Mouse (Mus musculus) olfactory bulb, adult 2 months (tissue): Measurements from ENCODE around the gene Fcrl1. TPM values are rescaled to one million over a fixed set of nuclear protein-coding genes. Genes with fewer than 3 reads are reported as not detected.

Experiments
- H3K27ac ChIP-seq: fragments of 200-500 bp; 2 replicates; pipeline ENCODE4 v1.5.1; 2012; ENCODE audit warnings: low read depth, low read length; ENCODE audit not compliant: insufficient read depth
- H3K4me1 ChIP-seq: fragments of 200-500 bp; 2 replicates; pipeline ENCODE4 v1.6.1; 2012; ENCODE audit warnings: low read length; ENCODE audit not compliant: control insufficient read depth, insufficient read depth
- H3K4me3 ChIP-seq: fragments of 200-500 bp; 2 replicates; pipeline ENCODE4 v1.5.1; 2012; ENCODE audit warnings: mild to moderate bottlenecking, low read depth, low read length, moderate library complexity; ENCODE audit not compliant: insufficient read depth
- CTCF ChIP-seq: fragments of 200-500 bp; IDR thresholded peaks from 2 replicates; pipeline ENCODE4 v1.5.1; 2012; ENCODE audit warnings: low read depth, mild to moderate bottlenecking, low read length, moderate library complexity; ENCODE audit not compliant: insufficient read depth
- POLR2A ChIP-seq: fragments of 200-500 bp; IDR thresholded peaks from 2 replicates; pipeline ENCODE4 v1.6.1; 2012; ENCODE audit warnings: mild to moderate bottlenecking, low read depth, low read length, moderate library complexity; ENCODE audit not compliant: insufficient read depth
- WGBS: fragments of 180-500 bp; shearing (Covaris S2); methylation state at CpG from one replicate; pipeline ENCODE4 v1.1.7; 2018; 5-methylcytosine and 5-hydroxymethylcytosine counted together
- polyA plus RNA-seq: library from polyadenylated mRNA; stranded (reverse); fragments of >200 nt; gene quantifications from 2 replicates; pipeline ENCODE4 v1.2.4, GENCODE M21; 2012; ENCODE audit warnings: low replicate concordance; ENCODE audit not compliant: missing spikeins, insufficient read depth, insufficient read length

Fcrl1 gene
- polyA plus RNA-seq, 1 experiment = not detected

DNA sequence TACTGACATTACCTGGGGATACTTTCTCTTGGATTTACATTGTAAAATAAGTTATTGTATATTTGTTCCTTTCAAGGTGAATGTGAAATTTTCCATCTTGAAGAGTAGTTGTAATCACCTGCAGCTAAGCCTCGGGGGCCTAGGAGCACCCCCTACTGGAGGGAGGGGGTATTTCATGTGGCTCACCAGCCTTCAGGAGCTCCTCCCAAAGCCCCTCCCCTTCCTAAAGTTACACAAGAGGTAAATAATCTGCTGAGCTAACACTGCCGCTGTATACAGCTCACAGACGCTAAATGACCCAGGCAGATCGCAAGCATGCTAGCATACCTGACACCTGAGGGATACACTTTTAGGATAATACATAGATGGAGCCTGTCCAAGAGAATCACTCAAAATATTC is 32.0 kb downstream of the Fcrl1 start:
- TF ChIP-seq POLR2A (no peak), CTCF (no peak)
- H3K4me1 ChIP-seq = no peaks in the 10 kb centered on the region
- no peak overlapping the region for H3K27ac ChIP-seq
- WGBS = 35% methylated on average over 4 of the region's 4 CpGs
- no peak overlapping the region for H3K4me3 ChIP-seq

DNA sequence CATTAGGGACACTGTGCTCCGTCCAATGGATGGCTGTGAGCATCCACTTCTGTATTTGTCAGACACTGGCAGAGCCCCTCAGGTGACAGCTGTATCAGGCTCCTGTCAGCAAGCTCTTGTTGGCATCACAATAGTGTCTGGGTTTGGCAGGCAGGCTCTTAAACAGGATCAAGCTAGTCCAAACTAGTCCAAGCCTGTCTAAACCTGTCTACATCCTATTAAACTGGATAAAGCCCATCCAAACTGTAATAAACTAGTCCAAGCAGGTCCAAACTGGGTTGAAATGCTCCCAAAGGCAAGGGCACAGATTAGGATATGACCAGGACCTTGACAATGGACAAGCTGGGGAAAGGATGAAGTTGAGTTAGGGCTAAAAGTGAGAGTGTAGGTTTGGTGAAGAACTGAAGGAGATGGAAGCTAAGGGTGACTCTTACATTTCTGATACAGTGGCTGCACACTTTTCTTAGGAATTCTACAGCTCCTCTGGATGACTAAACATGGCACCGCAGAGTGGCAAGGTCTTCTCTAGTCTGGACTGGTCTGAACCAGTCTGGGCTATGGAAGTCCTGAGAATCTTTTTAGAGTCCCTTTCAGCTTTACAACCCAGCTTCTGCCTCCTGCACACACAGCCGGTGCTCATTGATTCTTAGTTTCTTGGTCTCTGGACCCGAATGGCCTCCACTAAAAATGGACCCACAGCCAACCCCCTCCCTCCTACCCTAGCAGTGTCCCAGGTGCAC is 33.2 kb downstream of the Fcrl1 start:
- no peak overlapping the region for H3K4me3 ChIP-seq
- WGBS = 89% methylated on average over 4 of the region's 4 CpGs
- no peak for TF ChIP-seq CTCF
- TF ChIP-seq POLR2A = no peak
- no peaks in the 10 kb centered on the region for H3K4me1 ChIP-seq
- H3K27ac ChIP-seq = no peak overlapping the region

GRCm38 (mm10) chr3:87410605-87411004 is 34.4 kb downstream of the Fcrl1 start:
- Histone ChIP-seq H3K27ac (no peak overlapping the region), H3K4me3 (no peak overlapping the region), H3K4me1 (no peaks in the 10 kb centered on the region)
- WGBS = 84% methylated on average over 6 of the region's 6 CpGs
- TF ChIP-seq POLR2A (no peak), CTCF (no peak)

DNA sequence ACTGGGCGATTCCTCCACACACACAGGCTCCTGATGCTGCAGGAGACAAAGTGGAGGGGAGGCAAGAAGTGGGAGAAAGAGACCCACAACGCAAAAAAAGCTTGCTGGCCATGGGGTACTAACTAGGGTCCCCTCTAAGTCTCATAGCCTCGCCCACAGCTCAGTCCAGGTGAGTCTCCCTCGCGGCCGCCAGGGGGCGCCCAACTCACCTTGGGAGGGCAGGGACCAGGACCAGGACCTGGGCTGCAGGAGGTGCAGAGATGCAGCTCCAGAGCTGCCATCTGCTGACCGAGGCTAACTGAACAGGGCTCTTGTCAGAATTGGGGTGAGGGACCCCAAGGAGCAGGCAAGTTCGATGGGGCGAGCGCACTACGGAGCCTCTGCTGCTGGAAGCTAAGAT is 35.0 kb downstream of the Fcrl1 start:
- Histone ChIP-seq H3K27ac (no peak overlapping the region), H3K4me3 (no peak overlapping the region), H3K4me1 (no peaks in the 10 kb centered on the region)
- TF ChIP-seq POLR2A (no peak), CTCF (peak; percentile 84)
- 17% methylated on average over 12 of the region's 12 CpGs for WGBS

DNA sequence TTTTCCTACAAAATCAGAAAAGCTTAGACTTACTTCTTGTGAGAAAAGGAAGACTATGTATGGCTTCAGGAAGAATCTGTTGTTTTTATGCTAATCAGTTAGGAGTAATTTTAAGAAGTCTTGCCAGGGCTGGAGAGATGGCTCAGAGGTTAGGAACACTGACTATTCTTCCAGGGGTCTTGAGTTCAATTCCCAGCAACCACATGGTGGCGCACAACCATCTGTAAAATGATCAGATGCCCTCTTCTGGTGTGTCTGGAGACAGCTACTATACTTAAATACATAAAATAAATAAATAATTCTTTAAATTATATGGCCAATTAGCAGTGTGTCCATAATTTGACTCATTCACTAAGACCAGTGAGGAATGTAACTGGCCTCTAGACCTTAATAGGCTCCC is 44.5 kb downstream of the Fcrl1 start:
- TF ChIP-seq CTCF (no peak), POLR2A (no peak)

DNA sequence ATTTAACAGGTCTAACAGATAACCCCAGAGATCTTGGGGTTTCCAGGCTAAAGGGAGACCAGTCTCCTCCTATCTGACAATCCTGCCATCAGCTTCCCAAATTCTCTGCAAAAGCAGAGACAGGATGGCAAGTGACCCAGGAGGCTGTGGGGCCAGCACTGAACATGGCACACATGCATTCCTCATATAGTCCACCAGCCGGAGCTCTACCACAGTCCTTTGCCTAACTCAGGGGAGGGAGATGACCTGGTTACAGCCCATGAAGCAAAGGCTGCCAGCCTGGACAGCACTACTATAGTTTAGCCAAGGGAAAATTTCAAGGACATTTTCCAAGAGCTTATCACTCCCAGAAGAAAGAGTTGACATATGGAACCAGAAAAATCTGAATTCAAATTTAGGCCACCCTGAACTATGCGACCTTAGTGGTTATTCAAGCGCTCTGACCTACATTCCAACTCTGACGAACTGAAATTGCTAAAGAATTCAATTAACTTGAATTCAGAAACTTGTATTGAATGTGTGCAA is 46.3 kb downstream of the Fcrl1 start:
- TF ChIP-seq POLR2A (no peak), CTCF (no peak)
- 74% methylated on average over 4 of the region's 4 CpGs for WGBS
- no peaks in the 10 kb centered on the region for H3K4me1 ChIP-seq
- no peak overlapping the region for H3K4me3 ChIP-seq
- H3K27ac ChIP-seq = no peak overlapping the region

More for the DNA sequence above, 44.5 kb downstream of the Fcrl1 start:
- Histone ChIP-seq H3K27ac (no peak overlapping the region), H3K4me1 (no peaks in the 10 kb centered on the region), H3K4me3 (no peak overlapping the region)
- 77% methylated on average over 1 of the region's 1 CpGs for WGBS

DNA sequence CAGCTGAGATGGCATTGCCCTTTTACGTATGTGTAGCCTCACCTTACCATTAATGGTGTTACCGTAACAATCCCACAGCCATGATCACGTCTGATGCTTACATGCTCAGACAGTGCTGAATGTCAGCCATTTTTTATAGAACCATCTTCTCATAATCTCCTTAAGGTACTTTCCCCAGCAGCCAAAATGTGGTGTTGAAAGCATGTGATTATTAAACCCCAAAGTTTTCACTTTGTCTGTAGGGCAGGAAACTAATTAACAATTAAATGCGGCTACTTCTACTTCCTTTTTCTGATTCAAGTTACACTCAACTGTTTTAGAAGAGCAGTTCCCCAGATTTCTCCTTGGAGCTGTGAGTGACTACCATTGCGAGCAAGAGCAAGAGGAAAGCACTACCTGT is 59.3 kb downstream of the Fcrl1 start, which contains the start of gene Fcrl5:
Gene Fcrl5, plus strand, starts transcription at position 295 of the 400 bp plus-strand sequence.
- no peak within 1 kb of the TSS for H3K4me3 ChIP-seq
- TF ChIP-seq CTCF (no peak), POLR2A (no peak)
- H3K27ac ChIP-seq = no peak within 1 kb of the TSS
- WGBS = 90% methylated on average over 5 of the region's 5 CpGs
- no peaks in the 10 kb centered on the region for H3K4me1 ChIP-seq

GRCm38 (mm10) chr3:87440586-87440985 is 64.4 kb downstream of the Fcrl1 start:
- Histone ChIP-seq H3K27ac (no peak overlapping the region), H3K4me3 (no peak overlapping the region), H3K4me1 (no peaks in the 10 kb centered on the region)
- WGBS = 40% methylated on average over 1 of the region's 1 CpGs
- TF ChIP-seq POLR2A = no peak
- TF ChIP-seq CTCF = no peak

- H3K4me3 ChIP-seq = no peak overlapping the region
- TF ChIP-seq POLR2A = no peak
- TF ChIP-seq CTCF = no peak
- 77% methylated on average over 6 of the region's 6 CpGs for WGBS
- H3K27ac ChIP-seq = no peak overlapping the region
- H3K4me1 ChIP-seq = no peaks in the 10 kb centered on the region
Measured at GRCm38 (mm10) chr3:87443968-87444367, 67.8 kb downstream of the Fcrl1 start.

Other genes starting within 250 kb of the Fcrl1 start
- not detected in 2 replicates for gene Kirrel, start 201.6 kb upstream of the Fcrl1 start, polyA plus RNA-seq
- not detected in 2 replicates for gene Fcrls, start 112.6 kb upstream of the Fcrl1 start, polyA plus RNA-seq
- gene Cd5l, start 18.5 kb upstream of the Fcrl1 start, polyA plus RNA-seq = not detected in 2 replicates
- not detected in 2 replicates for gene Fcrl5, start 59.4 kb downstream of the Fcrl1 start, polyA plus RNA-seq
- not detected in 2 replicates for gene Etv3, start 149.0 kb downstream of the Fcrl1 start, polyA plus RNA-seq
- not detected in 2 replicates for gene Arhgef11, start 241.2 kb downstream of the Fcrl1 start, polyA plus RNA-seq